Mouse (Mus musculus) R1 (cell line): Measurements from ENCODE around the gene Vkorc1.
"Not testable (repeated sequence)": the region's sequence is repeated elsewhere in the genome, so short reads cannot be mapped to it uniquely, and the experiment has no call there.

Experiments
- DNase-seq: peaks from one replicate; pipeline ENCODE4 v3.0.0-alpha.2; 2018; ENCODE audit warnings: low read depth, low spot score

The Vkorc1 gene

DNA sequence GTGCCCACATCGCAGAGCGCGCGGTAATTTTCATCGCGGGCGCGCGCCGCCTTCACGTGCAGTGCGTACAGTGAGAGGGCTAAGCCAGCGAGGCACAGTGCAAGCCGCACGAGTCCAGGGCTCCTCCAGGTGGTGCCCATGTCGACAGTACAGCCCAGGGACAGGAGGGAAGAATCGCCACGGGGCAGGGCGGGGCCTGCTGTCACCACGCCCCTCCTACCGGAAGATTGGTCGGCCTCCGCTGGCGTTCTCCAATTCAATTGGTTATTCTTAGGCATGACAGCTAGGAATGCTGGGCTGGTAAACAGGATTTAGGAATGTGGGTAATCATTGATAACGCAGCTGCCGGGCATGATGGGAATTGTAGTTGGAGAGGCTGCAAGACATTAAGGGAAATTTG is at the start of gene Vkorc1, which contains the start of gene Gm21974:
TSS of gene Vkorc1 (minus strand) at position 176 of the 400 bp plus-strand sequence.
TSS of gene Gm21974 (minus strand) at position 13 of the 400 bp plus-strand sequence.
- DNase-seq = peak; percentile 98

DNA sequence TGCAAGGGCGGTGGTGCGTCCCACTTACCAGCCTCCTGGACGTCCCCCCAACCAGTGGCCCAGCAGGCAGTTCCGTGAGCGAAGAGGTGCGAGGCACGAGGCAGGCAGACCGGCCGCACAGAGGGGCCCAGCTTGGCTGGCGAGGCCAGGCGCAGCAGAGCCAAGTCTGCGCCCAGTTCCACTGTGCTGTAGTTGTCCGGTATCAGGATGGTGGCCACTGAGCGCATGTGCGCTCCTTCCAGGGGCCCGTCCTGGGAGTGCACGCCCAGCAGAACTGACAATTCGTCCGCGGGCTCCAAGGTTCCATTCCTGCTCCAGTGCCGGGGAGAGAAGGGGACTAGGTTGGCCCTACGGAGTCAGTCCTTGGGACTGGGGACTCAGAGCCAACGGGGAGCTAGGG is 49.2 kb upstream of the Vkorc1 start:
- DNase-seq = peak; percentile 46

DNA sequence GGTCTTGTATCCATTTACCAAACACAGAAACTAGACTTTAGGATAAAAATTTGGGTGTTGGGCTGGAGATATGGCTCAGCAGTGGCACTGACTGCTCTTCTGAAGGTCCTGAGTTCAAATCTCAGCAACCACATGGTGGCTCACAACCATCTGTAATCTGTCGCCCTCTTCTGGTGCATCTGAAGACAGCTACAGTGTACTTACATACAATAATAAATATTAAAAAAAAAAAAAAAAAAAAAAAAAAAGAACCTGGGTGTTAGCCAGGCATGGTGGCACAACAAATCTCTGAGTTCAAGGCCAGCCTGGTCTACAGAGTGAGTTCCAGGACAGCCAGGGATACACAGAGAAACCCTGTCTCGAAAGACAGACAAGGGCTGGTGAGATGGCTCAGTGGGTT is 46.7 kb upstream of the Vkorc1 start:
- DNase-seq = not testable (repeated sequence)

DNA sequence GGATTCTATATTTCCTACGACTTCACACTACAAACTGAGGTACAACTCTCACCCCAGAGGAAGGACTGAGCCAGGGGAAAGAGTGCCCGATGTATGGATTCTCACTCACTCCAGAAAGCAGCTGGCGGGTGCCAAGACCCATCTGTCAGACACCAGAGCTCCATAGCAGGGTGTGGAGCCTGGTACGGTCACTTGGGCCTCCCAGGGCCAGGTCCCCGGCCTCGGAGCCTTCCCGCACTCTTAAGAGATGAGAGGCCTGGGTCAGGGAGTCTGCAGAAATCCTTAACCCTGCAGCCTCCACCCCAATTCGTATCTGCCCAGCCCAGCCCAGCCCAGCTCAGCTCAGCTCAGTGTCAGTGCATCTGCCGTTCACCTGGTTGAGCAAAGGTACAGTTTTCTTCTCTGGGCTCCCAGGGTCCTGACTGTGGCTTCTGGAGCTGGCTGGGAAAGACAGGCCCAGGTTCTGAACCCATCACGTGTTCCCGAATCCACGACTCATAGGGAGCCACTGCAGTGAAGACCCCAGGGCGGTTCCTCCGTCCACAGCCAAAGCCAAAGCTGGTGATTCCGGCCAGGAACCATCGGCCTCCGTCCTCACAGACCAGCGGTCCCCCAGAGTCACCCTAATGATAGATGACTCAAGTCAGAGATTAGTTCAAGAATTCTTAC is 40.9 kb upstream of the Vkorc1 start:
- peak; percentile 25 for DNase-seq

DNA sequence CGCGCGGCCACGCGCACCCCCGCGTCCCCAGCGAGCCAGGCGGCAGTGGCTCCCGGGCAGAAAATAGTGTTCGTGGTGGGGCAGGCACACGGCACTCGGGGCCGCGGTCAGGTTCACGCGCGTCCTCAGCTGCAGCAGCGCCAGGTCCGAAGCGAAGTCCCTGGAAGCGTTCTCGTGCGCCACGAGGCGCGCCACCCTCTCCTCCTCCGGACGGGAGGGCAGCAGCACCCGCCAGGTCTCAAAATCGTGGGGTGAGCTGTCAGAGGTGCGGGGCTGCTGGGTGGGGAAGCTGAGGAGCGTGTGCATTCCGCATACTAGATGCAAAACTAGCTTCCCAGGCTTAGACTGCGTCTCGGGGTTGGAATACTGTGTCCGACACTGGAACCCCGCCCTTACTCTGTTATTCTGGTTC is 40.3 kb upstream of the Vkorc1 start:
- peak; percentile 82 for DNase-seq

DNA sequence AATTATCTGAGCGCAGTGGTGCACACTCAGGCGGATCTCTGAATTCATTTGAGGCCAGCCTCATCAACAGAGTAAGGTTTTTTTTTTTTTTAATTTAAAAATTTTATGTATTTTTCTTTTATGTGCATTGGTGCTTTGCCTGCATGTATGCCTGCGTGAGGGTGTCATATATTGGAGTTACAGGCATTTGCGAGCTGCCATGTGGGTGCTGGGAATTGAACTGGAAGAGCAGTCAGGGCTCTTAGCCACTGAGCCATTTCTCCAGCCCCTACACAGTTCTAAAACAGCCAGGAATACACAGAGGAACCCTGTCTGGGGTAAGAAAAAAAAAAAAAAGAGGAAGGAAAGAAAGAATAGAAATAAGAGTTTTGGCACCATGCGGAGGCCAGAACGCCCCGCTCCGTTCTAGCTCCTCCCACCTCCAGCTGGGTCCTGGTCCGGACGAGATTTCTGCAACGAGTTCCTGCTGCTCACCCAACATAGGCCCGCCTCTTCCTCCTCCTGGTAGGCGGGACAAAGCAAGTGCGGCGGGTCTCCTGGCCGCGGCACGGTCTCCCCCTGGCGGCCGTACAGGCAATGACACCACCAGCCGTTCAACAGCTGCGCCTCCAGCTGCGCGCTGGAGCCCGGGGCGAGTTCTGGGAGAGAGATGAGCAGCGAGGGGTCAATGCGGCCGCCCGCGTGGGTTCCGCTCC is 39.8 kb upstream of the Vkorc1 start:
- peak; percentile 98 for DNase-seq

DNA sequence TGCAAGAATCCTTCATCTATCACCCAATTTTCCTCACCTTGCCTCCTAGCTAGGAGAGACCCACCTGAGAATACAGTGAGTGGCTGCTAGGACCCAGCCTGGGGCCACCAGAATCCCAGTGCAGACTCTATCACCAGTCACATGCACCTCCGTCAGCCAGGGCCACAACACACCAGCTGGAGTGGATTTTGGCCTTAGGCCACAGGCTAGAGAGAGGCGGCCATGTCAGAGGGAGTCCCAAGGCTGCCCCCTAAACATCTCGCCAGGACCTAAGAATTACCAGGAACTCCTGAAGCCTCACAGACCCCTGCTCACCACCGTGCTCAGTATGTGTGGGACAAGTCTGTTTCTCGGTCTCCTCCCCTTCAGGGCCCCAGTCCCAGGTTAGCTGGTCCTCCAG is 38.7 kb upstream of the Vkorc1 start:
- DNase-seq = no peak

DNA sequence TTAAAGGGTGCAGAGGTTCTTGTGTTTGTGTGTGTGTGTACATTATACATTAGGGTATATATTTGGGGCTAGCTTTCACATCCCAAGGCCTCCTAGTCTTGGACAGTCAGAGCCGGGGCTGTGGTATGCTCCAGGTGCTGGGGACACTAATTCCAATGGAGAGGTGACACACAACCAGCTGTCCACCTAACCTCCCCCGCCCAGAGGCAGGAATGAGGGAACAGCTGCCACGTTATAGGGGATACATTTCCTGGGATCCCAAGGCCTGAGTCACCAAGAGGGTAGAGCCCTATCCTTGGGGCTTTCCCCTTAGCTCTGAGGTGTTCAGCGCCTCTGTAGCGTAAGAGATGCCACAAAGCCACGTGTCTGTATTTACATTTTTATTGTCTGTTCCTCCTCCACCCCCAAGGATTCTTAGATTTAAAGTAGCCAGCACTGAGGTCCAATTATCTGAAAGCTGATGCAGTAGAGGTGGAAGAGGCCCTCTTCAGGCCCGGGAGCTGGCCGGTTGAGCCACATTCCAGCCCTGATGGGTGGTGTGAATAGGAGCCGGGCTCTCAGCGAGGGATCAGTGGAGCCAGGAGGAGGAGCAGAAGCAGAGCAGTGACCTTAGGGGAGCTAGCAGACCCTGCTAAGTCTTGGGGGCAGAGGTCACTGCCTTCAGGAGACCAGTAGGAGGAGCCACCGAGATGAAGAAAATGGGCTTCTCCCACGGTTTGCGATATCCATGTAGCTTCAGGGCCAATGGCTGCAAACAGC is 37.0 kb upstream of the Vkorc1 start:
- peak; percentile 93 for DNase-seq

DNA sequence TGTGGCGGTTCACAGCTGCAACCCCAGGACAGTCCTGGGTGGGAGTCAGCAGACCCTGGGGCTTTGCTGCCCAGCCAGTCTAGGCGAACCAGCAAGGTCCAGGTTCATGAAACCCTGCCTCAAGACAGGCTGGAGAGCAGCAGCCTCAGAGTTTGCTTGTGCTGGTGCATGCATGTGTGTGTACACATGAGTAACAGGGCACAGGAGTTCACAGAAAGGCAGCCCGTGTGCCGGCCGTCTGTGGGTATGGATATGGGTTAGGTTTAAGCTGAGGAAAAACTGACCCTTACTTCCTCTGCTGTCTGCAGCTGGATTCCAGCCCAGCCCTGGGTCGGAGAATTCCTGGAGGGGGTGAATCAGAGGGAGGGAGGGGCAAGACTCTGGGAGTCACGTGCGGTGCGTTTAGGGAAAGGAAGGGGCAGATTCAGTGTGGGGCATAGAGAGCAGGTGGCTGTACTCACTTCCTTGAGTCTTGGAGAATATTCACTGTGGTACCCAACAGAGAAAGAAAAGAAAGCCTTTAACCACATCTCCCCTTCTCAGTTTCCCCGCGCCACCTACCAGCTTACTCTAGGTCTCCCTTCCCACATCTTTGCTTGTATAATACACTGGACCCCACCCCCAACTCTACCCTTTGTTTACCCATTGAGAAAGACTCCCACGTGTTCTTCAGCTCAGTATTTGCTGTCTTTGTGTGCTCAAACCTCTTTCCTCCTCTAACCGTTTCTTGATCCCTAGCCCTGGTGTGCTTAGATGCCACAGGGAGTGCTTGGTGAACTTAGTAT is 36.1 kb upstream of the Vkorc1 start:
- DNase-seq = peak; percentile 86

DNA sequence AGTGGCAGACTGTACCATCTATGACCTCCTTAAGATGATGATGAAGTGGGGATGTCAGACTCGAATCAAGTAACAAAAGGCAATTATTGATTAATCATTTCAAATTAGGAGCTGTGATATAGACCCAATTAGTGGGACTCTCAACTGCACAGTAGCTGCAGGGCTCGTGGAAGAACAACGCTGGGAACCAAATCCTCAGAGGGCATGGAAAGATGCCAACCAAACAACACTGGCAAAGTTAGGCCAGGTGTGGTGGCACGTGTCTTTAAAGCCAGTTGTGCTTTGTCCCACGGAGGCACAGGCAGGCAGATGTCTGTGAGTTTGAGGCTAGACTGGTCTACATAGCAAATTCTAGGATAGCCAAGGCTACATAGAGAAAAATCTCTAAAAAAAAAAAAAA is 35.2 kb upstream of the Vkorc1 start:
- DNase-seq = no peak

DNA sequence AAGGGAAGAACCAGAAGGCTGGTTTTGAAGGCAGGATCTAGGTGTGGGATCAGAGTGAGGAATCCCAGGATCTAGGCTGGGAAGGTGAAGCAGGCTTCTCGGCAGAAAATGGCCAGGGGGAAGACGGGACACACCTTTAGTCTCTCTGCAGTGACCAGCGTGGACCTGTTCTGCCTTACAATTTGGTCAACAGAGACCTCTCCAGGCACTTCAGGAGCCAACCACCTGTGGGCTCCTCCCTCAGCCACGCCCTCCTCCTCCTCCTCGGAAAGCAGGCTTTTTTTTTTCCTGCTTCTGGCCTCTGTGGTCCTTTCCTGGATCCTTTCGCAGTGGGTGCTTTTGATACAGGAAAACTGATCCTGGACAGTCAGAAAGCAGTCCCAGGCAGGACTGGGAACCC is 34.5 kb upstream of the Vkorc1 start, which contains the start of gene Prss8:
TSS of gene Prss8 (minus strand) at position 182 of the 400 bp plus-strand sequence.
- DNase-seq = peak; percentile 47

DNA sequence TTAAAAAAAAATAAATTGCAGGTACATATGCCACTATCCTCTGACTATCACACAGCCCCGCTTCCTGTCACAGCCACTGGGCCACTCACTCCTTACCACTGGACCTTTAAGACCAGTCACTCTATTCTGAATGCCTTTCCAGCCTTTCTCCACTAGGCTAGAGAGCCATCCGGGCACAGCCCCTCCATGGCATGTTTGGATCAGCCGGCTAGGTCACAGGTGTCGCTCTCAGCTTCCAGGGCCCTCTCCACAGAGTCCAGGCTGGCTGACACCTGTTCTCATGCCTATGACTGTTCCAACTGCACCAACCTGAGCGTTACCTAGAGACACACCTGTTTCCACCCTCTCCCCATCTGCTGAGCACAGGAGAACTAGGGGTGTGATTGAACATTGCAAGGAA is 33.2 kb upstream of the Vkorc1 start:
- DNase-seq = peak; percentile 35

DNA sequence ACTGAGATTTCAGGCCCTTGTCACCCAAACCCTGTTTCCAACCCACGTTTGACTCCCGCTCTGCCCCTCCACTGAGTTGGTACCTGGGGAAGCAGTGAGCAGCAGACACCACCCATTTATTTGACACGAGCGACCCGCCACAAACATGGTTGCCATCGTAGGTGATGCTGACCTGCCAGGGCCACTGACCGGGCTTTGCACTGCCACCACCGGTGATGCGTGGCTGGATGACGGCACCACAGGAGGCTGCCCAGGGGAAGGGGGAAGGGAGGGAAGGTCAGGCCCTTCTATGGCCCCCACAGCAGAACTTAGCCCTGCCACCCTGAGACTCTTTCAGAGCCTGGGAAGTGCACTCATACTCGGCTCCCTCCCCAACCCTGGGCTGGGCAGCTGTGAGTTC is 32.3 kb upstream of the Vkorc1 start:
- DNase-seq = no peak

DNA sequence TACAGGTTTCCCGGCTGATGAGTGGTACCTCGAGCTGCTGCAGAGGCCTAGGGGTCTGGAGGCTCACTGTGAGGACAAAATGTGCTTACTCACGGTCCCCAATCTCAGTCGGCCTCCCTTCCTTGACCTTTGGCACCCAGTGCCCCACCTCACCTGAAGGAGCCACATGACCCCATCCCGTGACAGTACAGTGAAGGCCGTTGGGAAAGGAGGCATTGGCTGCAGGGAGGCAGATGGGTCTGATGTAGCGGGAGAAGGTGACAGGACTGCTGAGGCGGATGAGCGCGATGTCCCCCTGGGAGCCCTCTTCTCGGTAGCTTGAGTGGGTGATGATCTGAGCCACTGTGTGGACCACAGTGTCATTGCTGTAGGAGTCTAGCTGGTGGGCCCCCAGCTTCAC is 31.4 kb upstream of the Vkorc1 start:
- DNase-seq = peak; percentile 20

DNA sequence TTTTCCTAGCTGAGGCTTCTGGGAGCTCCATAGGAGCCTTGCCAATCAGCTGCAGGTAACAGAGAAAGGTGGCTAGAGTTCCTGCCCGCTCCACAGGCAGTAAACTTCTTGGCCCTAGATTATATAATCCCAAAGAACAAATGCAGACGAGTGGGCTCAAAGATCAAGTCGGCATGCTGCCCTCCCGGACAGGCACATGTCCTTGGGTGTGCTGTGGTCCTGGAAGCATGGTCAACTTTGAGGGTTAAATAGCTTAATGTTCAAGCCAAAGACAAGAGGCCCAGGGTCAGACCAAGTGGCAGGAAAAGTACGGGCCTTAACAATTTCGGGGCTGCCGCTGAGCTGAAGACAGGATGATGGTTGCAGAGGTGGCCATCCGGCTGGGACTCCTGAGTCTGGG is 30.6 kb upstream of the Vkorc1 start:
- DNase-seq = no peak

DNA sequence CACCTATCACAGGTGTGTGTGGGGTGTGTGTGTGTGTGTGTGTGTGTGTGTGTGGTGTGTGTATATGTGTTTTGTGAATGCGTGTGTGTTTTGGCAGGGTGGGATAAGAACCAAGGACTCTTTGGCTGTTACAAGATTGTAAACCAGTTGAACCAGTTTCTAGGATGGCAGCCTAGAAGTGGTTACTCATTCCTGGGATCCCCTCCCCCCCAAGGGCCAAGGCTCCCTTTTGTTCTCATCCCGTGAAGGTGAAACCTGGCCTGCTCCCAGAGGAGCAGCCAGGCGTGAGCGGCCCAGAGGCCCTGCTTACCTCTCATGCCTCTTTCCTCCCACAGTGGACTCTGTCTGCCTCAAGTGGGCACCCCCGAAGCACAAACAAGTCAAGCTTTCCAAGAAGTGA is 29.8 kb upstream of the Vkorc1 start:
- peak; percentile 72 for DNase-seq

DNA sequence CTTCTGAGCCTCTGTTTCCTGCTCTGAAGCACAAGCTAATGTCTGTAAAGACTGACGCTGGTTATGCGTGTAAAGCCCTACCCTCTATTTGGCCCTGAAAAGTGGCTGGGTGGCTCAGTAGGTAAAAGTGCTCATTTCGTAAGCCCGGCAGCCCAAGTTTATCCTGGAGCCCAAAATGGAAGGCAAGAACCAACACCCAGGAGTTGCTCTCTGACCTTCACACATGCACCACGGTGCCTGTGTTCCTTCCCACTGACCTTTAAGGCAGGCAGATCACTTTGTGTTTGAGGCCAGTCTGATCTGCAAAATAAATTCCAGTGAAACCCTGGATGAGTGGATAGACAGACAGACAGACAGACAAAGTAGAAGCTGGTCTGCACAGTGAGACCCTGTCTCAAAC is 28.3 kb upstream of the Vkorc1 start:
- no peak for DNase-seq

DNA sequence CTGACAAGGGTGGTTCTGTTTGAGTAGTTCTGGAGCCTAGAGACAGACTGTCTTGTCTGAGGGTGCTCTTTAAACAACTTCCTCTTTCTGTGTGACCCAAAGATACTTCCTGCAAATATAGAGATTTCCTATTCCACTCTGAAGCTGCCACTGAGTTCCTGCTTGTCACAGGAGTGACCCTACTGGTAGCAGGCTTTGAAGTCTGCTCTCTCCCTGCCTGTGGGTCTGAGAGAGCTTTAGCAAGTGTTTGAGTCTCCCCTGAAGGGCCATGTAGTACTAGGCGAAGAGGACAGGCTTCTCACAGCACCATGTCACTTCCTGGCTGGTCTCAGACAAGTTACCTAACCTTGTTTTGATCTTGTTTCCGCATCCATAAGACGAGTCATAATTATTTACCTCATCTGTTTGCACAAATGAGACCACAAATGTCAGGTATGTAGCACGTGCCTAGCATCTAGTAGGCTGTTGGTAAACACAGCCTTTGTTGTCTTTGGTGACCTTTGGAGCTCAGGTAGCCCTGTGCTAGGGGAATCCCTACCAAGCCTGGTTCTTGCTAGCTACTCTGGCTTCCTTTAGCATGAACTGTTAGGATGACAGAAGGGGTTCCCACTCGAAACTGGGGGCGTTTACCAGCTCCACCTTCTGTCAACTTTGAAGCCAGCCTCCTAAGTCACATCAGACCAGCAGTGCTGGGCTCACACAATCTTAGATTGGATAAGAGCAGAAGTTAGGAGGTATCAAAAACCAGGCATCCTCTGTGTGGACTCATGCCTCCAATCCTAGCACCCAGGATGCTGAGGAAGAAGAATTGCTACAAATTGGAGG is 27.2 kb upstream of the Vkorc1 start:
- DNase-seq = no peak

DNA sequence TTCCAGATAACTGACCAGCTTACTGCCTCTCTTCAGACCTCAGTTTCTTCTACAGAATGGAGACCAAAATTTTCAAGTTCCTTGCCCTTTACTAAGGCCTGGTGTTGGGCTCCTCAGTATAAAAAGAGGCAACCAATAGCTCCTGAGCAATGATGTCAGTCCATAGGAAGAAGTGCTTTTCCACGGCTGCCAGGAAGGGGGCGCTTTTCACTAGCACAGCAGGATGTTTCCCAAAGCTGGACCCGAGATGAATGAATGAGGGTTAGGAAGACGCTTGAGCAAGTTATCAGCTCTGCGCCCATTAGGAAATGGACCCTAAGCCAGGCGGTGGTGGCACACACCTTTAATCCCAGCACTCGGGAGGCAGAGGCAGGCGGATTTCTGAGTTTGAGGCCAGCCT is 26.1 kb upstream of the Vkorc1 start:
- DNase-seq = peak; percentile 81

DNA sequence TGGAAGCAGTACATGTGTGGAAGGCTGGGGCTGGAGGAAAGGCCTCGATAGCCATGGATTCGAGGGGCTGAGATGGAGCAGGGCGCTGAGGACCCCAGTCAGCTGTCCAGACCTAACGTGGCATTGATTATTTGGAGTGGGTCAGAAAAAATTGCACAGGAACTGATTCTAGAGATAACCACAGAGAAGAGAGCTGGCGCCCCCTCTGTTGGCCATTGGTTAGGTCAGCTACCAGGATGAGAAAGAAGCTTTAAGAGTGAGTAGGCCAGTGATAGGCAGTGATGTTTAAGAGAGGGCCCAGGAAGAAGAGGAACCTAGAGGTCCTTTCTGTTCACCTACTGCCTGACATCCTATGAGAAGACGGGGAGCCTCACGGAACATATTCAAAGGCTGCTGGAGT is 23.9 kb upstream of the Vkorc1 start:
- peak; percentile 74 for DNase-seq

DNA sequence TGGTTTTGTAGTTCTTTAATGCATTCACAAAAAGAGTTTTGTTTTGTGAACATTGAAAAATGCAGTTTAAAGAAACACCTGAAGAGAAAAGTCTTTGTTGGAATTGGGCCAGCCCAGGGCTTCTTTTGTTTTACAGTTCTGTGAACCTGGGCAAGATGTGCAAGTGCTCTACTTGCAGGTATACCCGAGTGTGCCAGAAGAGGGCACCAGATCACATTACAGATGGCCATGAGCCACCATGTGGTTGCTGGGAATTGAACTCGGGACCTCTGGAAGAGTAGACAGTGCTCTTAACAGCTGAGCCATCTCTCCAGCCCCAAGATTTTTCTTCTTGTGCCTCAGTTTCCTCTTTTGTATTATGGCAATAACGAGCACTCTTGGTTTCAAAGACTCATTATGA is 22.8 kb upstream of the Vkorc1 start:
- DNase-seq = peak; percentile 89
